Mouse (Mus musculus) lung, postnatal 14 days (tissue): ENCODE measurements around the gene Nt5c.
"Not testable (repeated sequence)": the region's sequence is repeated elsewhere in the genome, so short reads cannot be mapped to it uniquely, and the experiment has no call there.

Source experiments
- DNase-seq: peaks from one replicate; pipeline ENCODE4 v3.0.0; 2021

Nt5c gene

GRCm38 (mm10) chr11:115491356-115492083, at the start of gene Nt5c:
Gene Nt5c, minus strand, starts transcription at chr11:115491862.
- peak; percentile 83 for DNase-seq

- DNase-seq = no peak
Measured at GRCm38 (mm10) chr11:115538045-115538444, 46.4 kb upstream of the Nt5c start.

- peak; percentile 4 for DNase-seq
Measured at GRCm38 (mm10) chr11:115536856-115537568, 45.4 kb upstream of the Nt5c start.

- DNase-seq = peak; percentile 99
Measured at GRCm38 (mm10) chr11:115536038-115536681, 44.5 kb upstream of the Nt5c start, which contains the start of gene Sumo2. Gene Sumo2, minus strand, starts transcription at chr11:115536276.

- DNase-seq = peak; percentile 68
Measured at GRCm38 (mm10) chr11:115535401-115536037, 43.9 kb upstream of the Nt5c start.

- no peak for DNase-seq
Measured at GRCm38 (mm10) chr11:115534759-115535371, 43.2 kb upstream of the Nt5c start.

GRCm38 (mm10) chr11:115526446-115526845, 34.8 kb upstream of the Nt5c start:
- not testable (repeated sequence) for DNase-seq

- DNase-seq = no peak
Measured at GRCm38 (mm10) chr11:115522703-115523102, 31.0 kb upstream of the Nt5c start.

- no peak for DNase-seq
Measured at GRCm38 (mm10) chr11:115522238-115522637, 30.6 kb upstream of the Nt5c start.

- no peak for DNase-seq
Measured at GRCm38 (mm10) chr11:115521080-115521479, 29.4 kb upstream of the Nt5c start.

GRCm38 (mm10) chr11:115520218-115520617, 28.6 kb upstream of the Nt5c start:
- no peak for DNase-seq

GRCm38 (mm10) chr11:115519581-115519980, 27.9 kb upstream of the Nt5c start:
- DNase-seq = no peak

GRCm38 (mm10) chr11:115518693-115519092, 27.0 kb upstream of the Nt5c start:
- DNase-seq = no peak

GRCm38 (mm10) chr11:115516942-115517341, 25.3 kb upstream of the Nt5c start:
- DNase-seq = no peak

GRCm38 (mm10) chr11:115515021-115515420, 23.4 kb upstream of the Nt5c start:
- no peak for DNase-seq

GRCm38 (mm10) chr11:115514238-115514663, 22.6 kb upstream of the Nt5c start, which contains the start of gene Jpt1:
Gene Jpt1, minus strand, starts transcription at chr11:115514387.
- DNase-seq = peak; percentile 95

- peak; percentile 44 for DNase-seq
Measured at GRCm38 (mm10) chr11:115513271-115514237, 21.9 kb upstream of the Nt5c start.

- DNase-seq = peak; percentile 45
Measured at GRCm38 (mm10) chr11:115512407-115513183, 20.9 kb upstream of the Nt5c start.

- no peak for DNase-seq
Measured at GRCm38 (mm10) chr11:115512004-115512403, 20.3 kb upstream of the Nt5c start.

GRCm38 (mm10) chr11:115511121-115511520, 19.5 kb upstream of the Nt5c start:
- no peak for DNase-seq

GRCm38 (mm10) chr11:115510507-115510888, 18.8 kb upstream of the Nt5c start:
- no peak for DNase-seq
